Mouse (Mus musculus): ENCODE measurements around the gene Atp6v0a4. TPM values are rescaled to one million over a fixed set of nuclear protein-coding genes. Genes with fewer than 3 reads are reported as not detected.

The Atp6v0a4 gene
- 0.01 TPM for polyA plus RNA-seq (2012; fragmentation: generic; extraction: Trizol)

DNA sequence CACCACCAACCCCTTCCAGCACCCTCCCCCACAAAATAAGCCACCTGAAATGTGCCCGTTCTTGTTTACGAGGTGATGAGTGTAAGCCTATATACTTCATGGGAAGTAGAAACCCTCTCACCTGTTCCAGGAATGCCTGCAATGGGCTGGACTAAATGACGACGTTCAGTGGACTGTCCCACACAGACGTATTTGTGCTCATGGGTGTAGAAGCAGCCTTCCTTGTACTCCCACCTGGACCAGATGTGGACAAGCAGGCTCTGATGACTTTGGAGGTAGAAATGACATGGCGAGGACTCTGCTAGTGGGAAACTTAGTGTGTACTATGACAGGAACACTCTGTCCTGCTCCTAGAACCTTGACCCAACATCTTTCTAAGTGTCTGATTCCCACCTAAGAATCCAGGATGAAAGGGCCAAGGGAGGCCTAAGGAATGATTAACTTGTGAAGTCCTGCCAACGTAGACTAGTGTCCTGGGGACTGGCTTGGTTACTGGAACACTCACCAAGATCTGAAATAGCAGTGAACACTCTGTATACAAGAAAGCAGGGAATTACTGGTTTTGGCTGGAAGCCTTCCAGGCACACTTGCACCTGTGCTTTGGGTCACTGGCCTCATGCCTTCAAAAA, at the start of gene Atp6v0a4:
Atp6v0a4 (minus strand) TSS at position 380 of the 629 bp plus-strand sequence.
- Histone ChIP-seq H3K36me3 (ENCODE audit: control insufficient read depth, insufficient read depth) (no peaks in the 10 kb centered on the region), H3K27me3 (ENCODE audit: control insufficient read depth, insufficient read depth, insufficient read length) (no peaks in the 10 kb centered on the region), H3K4me2 (ENCODE audit: low read depth) (no peak within 1 kb of the TSS), H3K79me2 (ENCODE audit: control insufficient read depth, insufficient read depth) (no peaks in the 10 kb centered on the region), H3K4me3 (no peak within 1 kb of the TSS), H3ac (ENCODE audit: control insufficient read depth, insufficient read length) (no peak within 1 kb of the TSS)
- TF ChIP-seq SRF (IDR thresholded peaks at IDR 0.05; ENCODE audit: control insufficient read depth, insufficient read length, low read depth) (no peak), TCF3 (IDR thresholded peaks at IDR 0.05; ENCODE audit: insufficient read length, low read depth) (no peak), TCF12 (IDR thresholded peaks at IDR 0.05; ENCODE audit: insufficient read depth, poor library complexity, severe bottlenecking) (no peak), MAX (IDR thresholded peaks at IDR 0.05; ENCODE audit: low read depth) (no peak), POLR2AphosphoS2 (IDR thresholded peaks at IDR 0.05; ENCODE audit: insufficient read length, low read depth) (no peak), REST (IDR thresholded peaks at IDR 0.05; ENCODE audit: insufficient read depth, insufficient read length) (no peak), CEBPB (IDR thresholded peaks at IDR 0.05; ENCODE audit: insufficient read depth, poor library complexity, severe bottlenecking) (no peak), E2F4 (IDR thresholded peaks at IDR 0.05; ENCODE audit: insufficient read depth) (no peak), MYOD1 (IDR thresholded peaks at IDR 0.05; ENCODE audit: control insufficient read depth in 1 of 3, insufficient read length in 2 of 3, low read depth in 2 of 3) (no peak), USF1 (IDR thresholded peaks at IDR 0.05; ENCODE audit: low read depth) (no peak), POLR2A (IDR thresholded peaks at IDR 0.05; ENCODE audit: insufficient read length, low read depth) (no peak), MYOG (IDR thresholded peaks at IDR 0.05; ENCODE audit: control insufficient read depth in 1 of 3, insufficient read depth in 1 of 3, insufficient read length in 2 of 3, low read depth in 2 of 3) (no peak)

DNA sequence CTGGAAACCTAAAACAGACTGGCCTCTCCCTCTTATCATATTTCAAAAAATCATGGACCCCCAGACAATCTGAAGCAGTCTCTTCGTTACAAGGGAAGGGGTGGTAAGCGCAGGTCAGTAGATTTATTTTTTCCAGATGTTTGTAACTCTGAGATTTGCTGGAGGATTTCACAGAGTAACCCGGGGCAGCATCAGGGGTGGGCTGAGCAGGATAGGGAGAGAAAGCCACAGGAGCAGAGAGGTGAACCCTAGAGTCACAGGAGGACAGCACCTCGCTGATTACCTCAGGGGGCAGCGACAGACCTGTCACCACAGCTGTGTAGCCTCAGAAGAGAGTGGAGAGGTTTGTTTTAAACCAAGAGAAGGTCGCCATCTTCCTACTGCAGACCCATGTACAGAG, 41.0 kb upstream of the Atp6v0a4 start:
- Histone ChIP-seq H3K27me3 (ENCODE audit: control insufficient read depth, insufficient read depth, insufficient read length) (no peaks in the 10 kb centered on the region), H3K4me3 (no peak overlapping the region), H3K79me2 (ENCODE audit: control insufficient read depth, insufficient read depth) (no peaks in the 10 kb centered on the region), H3ac (ENCODE audit: control insufficient read depth, insufficient read length) (no peak overlapping the region), H3K4me2 (ENCODE audit: low read depth) (no peak overlapping the region), H3K36me3 (ENCODE audit: control insufficient read depth, insufficient read depth) (no peaks in the 10 kb centered on the region)
- TF ChIP-seq SRF (IDR thresholded peaks at IDR 0.05; ENCODE audit: control insufficient read depth, insufficient read length, low read depth) (no peak), MYOD1 (IDR thresholded peaks at IDR 0.05; ENCODE audit: control insufficient read depth in 1 of 3, insufficient read length in 2 of 3, low read depth in 2 of 3) (no peak), REST (IDR thresholded peaks at IDR 0.05; ENCODE audit: insufficient read depth, insufficient read length) (no peak), MAX (IDR thresholded peaks at IDR 0.05; ENCODE audit: low read depth) (no peak), CEBPB (IDR thresholded peaks at IDR 0.05; ENCODE audit: insufficient read depth, poor library complexity, severe bottlenecking) (no peak)

DNA sequence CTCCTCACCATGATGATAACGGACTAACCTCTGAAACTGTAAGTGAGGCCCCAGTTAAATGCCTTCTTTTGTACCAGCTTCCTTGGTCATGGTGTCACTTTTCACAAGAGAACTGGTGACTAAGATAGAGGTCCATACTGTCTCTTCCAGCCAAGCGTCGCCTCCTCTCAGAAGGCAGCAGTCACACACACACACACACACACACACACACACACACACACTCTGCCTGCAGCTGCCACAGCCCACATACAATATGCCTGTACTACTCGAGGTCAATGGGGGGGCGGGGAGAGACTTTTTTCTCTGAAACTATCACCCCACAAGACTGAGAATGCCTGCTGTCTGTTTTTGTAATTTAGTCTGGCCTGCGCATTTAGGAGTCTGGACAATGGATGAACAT, 40.3 kb upstream of the Atp6v0a4 start:
- H3K4me3 ChIP-seq, result no peak overlapping the region
- H3ac ChIP-seq (ENCODE audit: control insufficient read depth, insufficient read length), result no peak overlapping the region
- no peaks in the 10 kb centered on the region for H3K36me3 ChIP-seq (ENCODE audit: control insufficient read depth, insufficient read depth)
- no peak overlapping the region for H3K4me2 ChIP-seq (ENCODE audit: low read depth)
- no peaks in the 10 kb centered on the region for H3K27me3 ChIP-seq (ENCODE audit: control insufficient read depth, insufficient read depth, insufficient read length)
- no peaks in the 10 kb centered on the region for H3K79me2 ChIP-seq (ENCODE audit: control insufficient read depth, insufficient read depth)
- no peak for TF ChIP-seq MAX (IDR thresholded peaks at IDR 0.05; ENCODE audit: low read depth)
- peak in 2 of 3 experiments; percentile 24 to 76 for TF ChIP-seq MYOD1 (IDR thresholded peaks at IDR 0.05; ENCODE audit: control insufficient read depth in 1 of 3, insufficient read length in 2 of 3, low read depth in 2 of 3)
- no peak for TF ChIP-seq POLR2A (IDR thresholded peaks at IDR 0.05; ENCODE audit: insufficient read length, low read depth)
- peak in 1 of 3 experiments; percentile 64 for TF ChIP-seq MYOG (IDR thresholded peaks at IDR 0.05; ENCODE audit: control insufficient read depth in 1 of 3, insufficient read depth in 1 of 3, insufficient read length in 2 of 3, low read depth in 2 of 3)

DNA sequence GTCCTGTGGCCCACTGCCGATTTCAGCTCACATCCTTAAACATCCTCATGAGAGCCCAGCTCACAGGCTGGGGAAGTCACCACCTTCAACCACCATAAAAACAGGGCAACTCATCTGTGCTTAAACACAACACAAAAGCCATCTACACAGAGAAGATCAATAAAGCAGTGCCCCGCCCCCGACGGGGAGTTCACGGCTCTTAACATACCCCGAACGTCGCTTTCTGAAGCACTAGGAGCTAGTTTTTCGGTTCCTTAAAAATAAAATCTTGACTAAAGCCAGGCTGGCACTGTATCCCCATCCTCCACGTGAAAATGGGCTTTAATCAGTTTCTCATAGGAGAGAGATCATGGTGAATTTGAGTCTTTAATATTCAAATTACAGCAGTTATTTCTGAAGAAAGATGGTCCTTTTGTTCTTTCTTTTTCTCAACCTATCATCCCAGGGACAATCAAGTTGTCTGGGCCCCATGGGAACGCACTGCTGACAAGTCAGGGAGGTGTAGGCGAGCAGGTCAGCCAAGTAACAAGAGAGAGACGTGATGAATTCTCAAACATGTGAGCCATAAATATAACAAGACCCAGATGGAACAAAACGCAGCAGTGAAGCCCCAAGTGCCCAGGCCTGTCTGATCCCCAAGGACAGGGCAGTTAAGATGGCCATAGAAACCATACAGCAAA, 38.6 kb upstream of the Atp6v0a4 start:
- no peak overlapping the region for H3K4me2 ChIP-seq (ENCODE audit: low read depth)
- TF ChIP-seq REST (IDR thresholded peaks at IDR 0.05; ENCODE audit: insufficient read depth, insufficient read length) (no peak), MYOD1 (IDR thresholded peaks at IDR 0.05; ENCODE audit: control insufficient read depth in 1 of 3, insufficient read length in 2 of 3, low read depth in 2 of 3) (no peak), TCF3 (IDR thresholded peaks at IDR 0.05; ENCODE audit: insufficient read length, low read depth) (no peak), SRF (IDR thresholded peaks at IDR 0.05; ENCODE audit: control insufficient read depth, insufficient read length, low read depth) (no peak)
- H3K4me3 ChIP-seq, result no peak overlapping the region
- no peaks in the 10 kb centered on the region for H3K79me2 ChIP-seq (ENCODE audit: control insufficient read depth, insufficient read depth)
- H3ac ChIP-seq (ENCODE audit: control insufficient read depth, insufficient read length), result no peak overlapping the region
- H3K27me3 ChIP-seq (ENCODE audit: control insufficient read depth, insufficient read depth, insufficient read length), result no peaks in the 10 kb centered on the region
- H3K36me3 ChIP-seq (ENCODE audit: control insufficient read depth, insufficient read depth), result no peaks in the 10 kb centered on the region

DNA sequence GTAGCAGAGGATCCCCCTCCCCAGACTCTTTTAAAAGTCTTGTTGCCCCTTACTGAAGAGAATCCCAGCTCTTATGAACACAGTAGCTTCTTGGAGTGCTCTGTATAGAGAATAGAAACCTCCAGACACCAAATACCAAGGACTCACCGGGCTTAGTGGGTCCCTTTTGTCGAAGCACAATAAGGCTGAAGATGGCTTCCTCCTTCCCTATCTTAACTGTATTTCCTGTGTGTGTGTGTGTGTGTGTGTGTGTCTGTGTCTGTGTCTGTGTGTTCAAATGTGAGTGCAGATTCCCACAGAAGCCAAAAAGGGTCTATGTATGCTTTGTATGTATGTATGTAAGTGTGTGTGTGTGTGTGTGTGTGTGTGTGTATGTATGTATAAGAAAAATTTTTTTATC, 36.2 kb upstream of the Atp6v0a4 start:
- Histone ChIP-seq H3K36me3 (ENCODE audit: control insufficient read depth, insufficient read depth) (no peaks in the 10 kb centered on the region), H3K4me2 (ENCODE audit: low read depth) (no peak overlapping the region), H3K79me2 (ENCODE audit: control insufficient read depth, insufficient read depth) (no peaks in the 10 kb centered on the region), H3ac (ENCODE audit: control insufficient read depth, insufficient read length) (no peak overlapping the region), H3K27me3 (ENCODE audit: control insufficient read depth, insufficient read depth, insufficient read length) (no peaks in the 10 kb centered on the region), H3K4me3 (no peak overlapping the region)
- TF ChIP-seq TCF3 (IDR thresholded peaks at IDR 0.05; ENCODE audit: insufficient read length, low read depth), result no peak
- no peak for TF ChIP-seq SRF (IDR thresholded peaks at IDR 0.05; ENCODE audit: control insufficient read depth, insufficient read length, low read depth)
- TF ChIP-seq MAX (IDR thresholded peaks at IDR 0.05; ENCODE audit: low read depth), result no peak
- TF ChIP-seq POLR2A (IDR thresholded peaks at IDR 0.05; ENCODE audit: insufficient read length, low read depth), result no peak
- no peak for TF ChIP-seq TCF12 (IDR thresholded peaks at IDR 0.05; ENCODE audit: insufficient read depth, poor library complexity, severe bottlenecking)
